Comparison of ENCODE assay signal across 24 mouse cellular contexts in genomic region chr5:96394947-96395346, GRCm38 (mm10).
"Had no signal": no experiment of that assay in that cellular context is flagged by ENCODE, and none has a peak within 500 bp of the region (broad histone marks: within the 10 kb centered on the region; RNA-seq: fewer than 3 reads in every experiment).

No protein-coding gene starts in this region.

- H3K4me3 ChIP-seq: gastrocnemius, adult 2 months; heart, embryonic 10.5 days; heart, embryonic 12.5 days; hindbrain, embryonic 10.5 days; hindbrain, embryonic 12.5 days; intestine, embryonic 15.5 days; layer of hippocampus, adult 2 months; left cerebral cortex, adult 2 months; limb, embryonic 10.5 days; limb, embryonic 12.5 days had no signal

- H3K9ac ChIP-seq: heart, embryonic 12.5 days; hindbrain, embryonic 12.5 days; hindbrain, embryonic 14.5 days; intestine, embryonic 15.5 days; limb, embryonic 12.5 days had no signal

- H3K36me3 ChIP-seq: heart, embryonic 10.5 days; heart, embryonic 12.5 days; hindbrain, embryonic 10.5 days; hindbrain, embryonic 12.5 days; intestine, embryonic 15.5 days; limb, embryonic 10.5 days; limb, embryonic 12.5 days had no signal

- H3K4me1 ChIP-seq: hindbrain, embryonic 12.5 days had no signal

- ATAC-seq: hindbrain, embryonic 16.5 days; inflammation-experienced regulatory T-cells, adult 6 months had no signal

- DNase-seq: gastrocnemius, adult 2 months; gastrocnemius, postnatal 10 days; gastrocnemius, postnatal 25 days; heart, postnatal 10 days; heart, postnatal 4 days; kidney, adult 18-20 months; kidney, adult 8-10 months; kidney, postnatal 10 days; kidney, postnatal 25 days; kidney, postnatal 4 days; liver had no signal

- H3K27me3 ChIP-seq: heart, embryonic 12.5 days; hindbrain, embryonic 12.5 days; intestine, embryonic 15.5 days; limb, embryonic 12.5 days had no signal

- H3K4me2 ChIP-seq: heart, embryonic 12.5 days; hindbrain, embryonic 12.5 days; hindbrain, embryonic 14.5 days; intestine, embryonic 15.5 days; limb, embryonic 12.5 days; liver, embryonic 11.5 days had no signal

- H3K9me3 ChIP-seq: heart, embryonic 10.5 days; heart, embryonic 12.5 days; hindbrain, embryonic 10.5 days; hindbrain, embryonic 12.5 days; intestine, embryonic 15.5 days; limb, embryonic 10.5 days; limb, embryonic 12.5 days had no signal

- H3K27ac ChIP-seq: gastrocnemius, adult 2 months; heart, embryonic 10.5 days; hindbrain, embryonic 10.5 days; hindbrain, embryonic 12.5 days; hindbrain, embryonic 14.5 days; intestine, embryonic 15.5 days; layer of hippocampus, adult 2 months; left cerebral cortex, adult 2 months; limb, embryonic 10.5 days; limb, embryonic 12.5 days had no signal
